Mouse (Mus musculus) MEL-GATA-1-ER (cell line): ENCODE results near the gene Mrps26.
A peak's percentile ranks its signal among the peaks of the same experiment; 100 is the strongest.
"Not testable (repeated sequence)": the region's sequence is repeated elsewhere in the genome, so short reads cannot be mapped to it uniquely, and the experiment has no call there.

ENCODE experiments used
- DNase-seq: peaks from one replicate; pipeline ENCODE4 v3.0.0-alpha.2; 2012; ENCODE audit warnings: low read depth; ENCODE audit errors: extremely low read depth

Mrps26 gene

DNA sequence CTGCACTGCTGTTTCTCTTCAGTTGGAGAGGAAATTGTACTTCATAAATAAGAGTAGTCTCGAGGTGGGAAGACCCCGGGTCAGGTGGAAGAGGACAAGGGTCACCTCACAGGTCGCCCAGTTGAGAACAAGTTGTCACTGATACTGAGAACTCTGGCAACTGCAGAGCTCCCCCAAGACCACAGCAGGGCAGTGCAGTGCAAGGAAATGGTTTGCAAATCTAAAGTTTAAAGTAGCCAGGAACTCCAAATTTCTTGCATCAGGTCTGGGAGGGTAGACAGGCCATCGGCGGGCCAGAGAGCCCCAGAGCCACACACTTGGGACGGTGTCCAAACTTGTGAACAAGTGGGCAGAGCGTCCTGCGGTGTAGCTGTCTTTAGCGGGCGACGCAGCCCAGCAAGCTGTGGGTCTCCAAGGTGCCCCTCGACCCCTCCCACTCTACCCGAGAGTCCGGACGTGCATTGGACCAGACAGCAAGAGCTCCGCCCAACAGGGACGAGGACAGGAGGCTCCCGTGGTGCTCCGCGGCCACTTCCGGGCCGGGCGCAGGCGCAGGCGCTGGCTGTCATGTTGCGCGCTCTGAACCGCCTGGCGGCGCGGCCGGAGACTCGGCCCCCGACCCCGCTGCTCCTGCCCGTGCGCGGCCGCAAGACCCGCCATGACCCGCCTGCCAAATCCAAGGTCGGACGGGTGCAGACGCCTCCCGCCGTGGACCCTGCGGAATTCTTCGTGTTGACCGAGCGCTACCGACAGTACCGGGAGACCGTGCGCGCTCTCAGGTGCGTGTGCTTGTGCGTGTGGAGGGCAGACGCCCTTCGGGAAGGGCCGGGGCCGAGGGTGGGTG, at the start of gene Mrps26:
Gene Mrps26, plus strand, starts transcription at position 531 of the 844 bp plus-strand sequence.
- peak; percentile 90 for DNase-seq

DNA sequence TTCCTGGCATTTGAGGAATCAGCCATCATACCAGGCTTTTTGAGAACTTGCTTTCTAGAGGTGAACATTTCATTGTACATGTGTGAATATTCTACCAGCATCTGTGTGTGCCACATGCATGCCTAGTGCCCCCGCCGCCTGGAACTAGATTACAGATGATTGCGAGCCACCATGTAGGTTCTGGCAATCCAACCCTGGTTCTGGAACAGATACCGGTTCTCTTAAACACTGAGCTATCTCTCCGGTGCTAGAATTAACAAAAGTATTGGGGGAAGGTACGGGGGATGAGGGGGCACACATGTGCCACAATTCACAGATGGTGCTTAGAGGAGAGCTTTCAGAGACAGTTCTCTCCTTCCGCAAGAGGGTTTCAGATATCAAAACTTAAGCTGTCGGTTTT, 49.6 kb upstream of the Mrps26 start:
- DNase-seq, result no peak

DNA sequence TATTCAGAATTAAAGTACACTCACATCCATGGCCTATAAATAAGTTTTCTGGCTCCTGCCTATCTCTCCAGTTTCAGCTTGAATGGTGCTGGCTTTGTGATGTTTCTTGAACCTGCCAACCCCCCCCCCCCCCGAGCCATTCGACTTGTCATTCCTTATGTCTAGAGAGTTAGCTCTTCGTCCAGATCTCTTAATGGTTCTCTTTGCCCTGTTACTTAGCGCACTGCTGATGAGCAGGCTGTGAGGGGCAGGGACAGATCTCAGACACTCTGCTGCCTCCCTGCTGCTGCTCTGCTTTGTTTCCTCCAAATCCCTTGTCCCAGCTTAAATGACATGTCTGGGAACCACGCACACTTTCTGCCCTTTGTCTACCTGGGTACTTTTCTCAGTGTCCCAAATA, 47.8 kb upstream of the Mrps26 start:
- DNase-seq, result no peak

DNA sequence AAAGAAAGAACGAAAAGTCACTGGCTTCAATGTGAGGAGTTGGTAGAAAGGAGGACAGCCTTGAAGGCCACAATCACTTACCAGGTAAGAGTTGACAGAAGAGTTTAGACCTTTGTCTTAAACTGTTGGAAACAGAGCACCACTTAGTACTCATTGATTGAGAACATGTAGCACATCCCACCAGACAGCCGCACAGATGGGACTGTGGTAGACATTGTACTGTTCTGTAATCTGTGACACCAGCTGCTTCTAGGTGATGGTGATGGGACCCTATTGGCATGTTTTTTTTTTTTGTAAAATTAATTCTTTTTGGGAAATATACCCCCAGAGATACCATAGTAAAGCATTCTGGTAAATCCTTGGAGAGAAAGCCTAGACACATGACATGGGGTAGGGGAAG, 41.6 kb upstream of the Mrps26 start:
- no peak for DNase-seq

DNA sequence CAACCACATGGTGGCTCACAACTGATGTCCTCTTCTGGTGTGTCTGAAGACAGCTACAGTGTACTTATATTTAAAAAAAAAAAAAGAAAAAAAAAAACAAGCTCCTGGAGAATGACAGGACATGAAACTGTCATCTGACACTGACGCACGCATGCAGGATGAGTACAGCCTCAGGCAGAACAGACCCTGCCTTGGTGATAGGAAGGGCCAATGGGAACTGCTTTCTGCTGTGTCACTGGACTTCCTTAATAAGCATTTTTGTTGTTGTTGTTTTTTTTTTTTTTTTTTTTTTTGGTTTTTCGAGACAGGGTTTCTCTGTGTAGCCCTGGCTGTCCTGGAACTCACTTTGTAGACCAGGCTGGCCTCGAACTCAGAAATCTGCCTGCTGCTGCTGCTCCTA, 38.1 kb upstream of the Mrps26 start:
- DNase-seq, result not testable (repeated sequence)

DNA sequence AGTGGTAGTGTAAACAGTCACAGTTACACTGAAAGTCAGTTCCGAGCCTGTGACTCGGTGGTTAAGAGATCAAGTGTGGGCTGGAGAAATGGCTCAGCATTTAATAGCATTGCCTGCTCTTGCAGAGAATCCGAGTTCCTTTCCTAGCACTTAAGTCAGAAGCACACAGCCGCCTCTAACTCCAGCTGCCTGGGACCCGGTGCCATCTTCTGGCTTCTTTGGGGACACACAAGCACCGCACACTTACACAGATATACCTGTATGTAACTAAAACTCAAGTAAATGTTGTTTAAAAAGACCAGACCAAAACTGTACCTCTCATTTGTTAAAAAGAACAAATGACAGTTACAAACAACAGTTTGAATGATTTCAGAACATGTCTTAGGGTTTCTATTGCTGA, 35.1 kb upstream of the Mrps26 start:
- no peak for DNase-seq

DNA sequence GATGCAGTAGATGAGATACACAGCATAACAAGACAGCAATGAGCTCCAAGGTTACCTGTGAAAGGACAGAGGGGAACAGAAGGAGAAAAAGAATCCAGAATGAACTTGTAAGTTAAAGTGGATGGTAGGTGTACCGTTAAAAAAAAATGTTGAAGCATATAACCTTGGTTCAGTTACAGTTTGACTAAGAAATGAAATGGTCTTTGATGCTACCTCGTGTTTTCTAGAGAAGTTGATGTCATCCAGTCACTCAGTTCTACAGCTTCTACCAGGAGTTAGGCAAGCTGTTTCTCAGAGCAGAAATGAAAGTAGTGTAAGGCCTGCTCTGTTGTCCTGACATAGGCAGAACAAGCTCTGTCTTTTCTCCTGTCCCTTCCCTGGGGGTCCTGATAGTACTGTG, 34.3 kb upstream of the Mrps26 start:
- no peak for DNase-seq

DNA sequence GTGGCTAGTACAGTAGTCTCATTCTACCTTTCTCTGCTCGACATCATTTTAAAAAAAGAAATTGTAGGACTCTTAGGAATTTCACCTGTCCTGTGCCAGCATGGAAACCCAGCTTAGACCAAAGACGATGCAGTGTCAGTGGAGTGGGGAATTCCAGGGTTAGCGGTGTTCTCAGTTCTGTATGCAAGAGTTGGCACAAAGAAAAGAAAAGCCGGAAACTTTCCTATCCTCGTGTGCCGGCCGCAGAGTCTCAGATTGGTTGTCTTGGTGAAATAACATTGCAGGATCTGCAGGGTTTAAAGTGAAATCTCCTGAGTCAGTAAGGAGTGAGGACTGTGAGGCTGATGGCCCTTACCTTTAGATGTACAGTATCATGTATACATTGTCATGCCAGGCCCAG, 33.6 kb upstream of the Mrps26 start:
- no peak for DNase-seq

DNA sequence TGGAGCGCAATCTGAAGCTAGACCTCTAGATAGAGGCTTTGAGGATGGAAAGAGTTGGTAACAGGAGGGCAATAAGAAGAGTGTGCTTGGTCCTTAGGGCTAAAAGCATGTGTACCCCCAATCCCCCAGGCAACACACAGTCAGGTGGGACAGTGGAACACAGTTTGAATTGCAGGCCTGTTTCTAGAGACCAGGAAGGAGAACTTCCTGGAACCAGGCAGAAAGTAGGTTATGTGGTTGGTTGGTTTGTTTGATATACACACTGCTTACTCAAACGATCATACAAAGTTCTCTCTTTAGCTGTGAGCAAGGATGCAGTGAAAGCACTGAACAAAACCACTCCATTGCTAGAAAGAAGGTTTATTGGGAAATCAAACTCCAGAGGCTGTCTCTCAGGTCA, 31.3 kb upstream of the Mrps26 start:
- DNase-seq, result no peak

DNA sequence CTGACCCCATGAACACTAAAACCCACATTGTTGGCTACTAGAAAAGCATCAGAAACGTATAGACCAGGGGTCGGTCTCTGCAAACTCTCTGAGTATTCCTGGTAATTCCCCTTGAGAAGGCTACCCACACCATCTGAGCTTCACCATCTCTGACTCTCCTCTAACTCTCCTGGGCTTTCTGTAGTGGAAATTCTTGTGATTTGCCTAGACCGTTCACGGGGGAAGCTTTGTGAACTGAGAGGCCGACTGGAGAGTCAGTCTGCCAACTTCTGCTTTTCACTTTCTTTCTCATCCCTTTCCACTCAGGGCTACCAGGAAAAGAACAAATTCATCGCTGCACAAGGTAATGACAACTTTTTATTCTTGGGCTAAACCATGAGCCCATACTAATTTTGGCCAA, 28.5 kb upstream of the Mrps26 start:
- no peak for DNase-seq

DNA sequence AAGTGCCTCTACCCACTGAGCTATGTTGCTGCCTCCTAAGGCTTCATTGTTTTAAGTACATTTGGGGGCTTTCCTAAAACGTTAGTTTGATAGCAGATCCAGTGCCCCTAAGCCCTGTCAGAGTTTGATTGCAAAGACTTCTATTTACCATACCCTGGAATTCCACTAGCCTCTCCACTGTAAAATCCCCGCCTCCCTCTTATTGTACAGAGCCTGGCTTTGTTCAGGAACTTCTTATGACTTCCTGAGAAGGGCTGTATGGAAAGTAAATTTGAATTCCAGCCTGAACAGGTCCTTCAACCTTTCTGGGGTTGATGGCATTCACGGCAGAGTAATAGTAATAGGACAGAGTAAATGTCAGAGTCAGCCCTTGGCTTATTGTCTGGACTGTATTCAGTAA, 26.7 kb upstream of the Mrps26 start:
- no peak for DNase-seq

DNA sequence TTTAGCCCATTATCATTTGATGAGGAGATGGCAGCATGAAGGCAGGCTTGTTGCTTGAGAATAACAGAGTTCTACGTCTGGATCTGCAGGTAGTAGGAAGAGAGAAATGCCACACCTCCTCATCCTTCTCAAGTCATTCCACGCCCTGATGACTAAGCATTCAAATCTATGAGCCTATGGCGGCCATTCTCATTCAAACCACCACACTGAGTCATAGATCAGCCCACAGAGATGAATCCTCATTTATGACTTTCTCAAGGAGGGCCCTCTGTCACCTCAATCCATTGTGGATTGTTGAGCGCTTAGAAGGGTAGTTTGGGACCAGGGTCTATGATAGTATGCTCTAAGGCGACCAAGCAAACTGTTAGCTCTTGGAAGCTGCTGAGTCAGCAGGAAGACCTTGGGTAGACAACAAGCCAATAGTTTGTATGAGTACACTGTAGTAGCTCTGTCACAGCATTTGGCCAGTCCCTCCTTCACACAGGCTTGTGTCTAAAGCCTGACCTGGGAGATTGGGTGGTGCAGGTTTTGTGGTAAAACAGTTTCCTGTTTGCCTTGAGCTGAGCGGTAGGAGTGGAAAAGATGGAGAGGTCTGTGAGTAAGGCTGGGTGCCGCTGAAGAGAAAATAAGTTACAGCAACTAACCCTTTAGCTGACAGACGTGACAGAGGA, 24.5 kb upstream of the Mrps26 start:
- peak; percentile 23 for DNase-seq

DNA sequence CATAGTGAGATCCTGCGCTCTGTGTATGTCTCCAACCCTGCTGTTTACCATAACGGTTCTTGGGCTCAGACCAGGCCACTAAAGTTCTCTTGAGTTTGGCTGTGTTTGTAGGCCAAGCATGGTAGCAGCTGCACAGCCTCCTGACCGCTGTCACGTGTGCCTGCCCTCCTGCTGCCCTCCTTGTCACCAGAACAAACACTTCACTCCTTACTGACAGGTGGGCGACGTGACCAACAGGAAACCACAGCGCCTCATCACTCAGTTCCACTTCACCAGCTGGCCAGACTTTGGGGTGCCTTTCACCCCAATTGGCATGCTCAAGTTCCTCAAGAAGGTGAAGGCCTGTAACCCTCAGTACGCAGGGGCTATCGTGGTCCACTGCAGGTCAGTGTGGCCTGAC, 23.3 kb upstream of the Mrps26 start:
- no peak for DNase-seq

DNA sequence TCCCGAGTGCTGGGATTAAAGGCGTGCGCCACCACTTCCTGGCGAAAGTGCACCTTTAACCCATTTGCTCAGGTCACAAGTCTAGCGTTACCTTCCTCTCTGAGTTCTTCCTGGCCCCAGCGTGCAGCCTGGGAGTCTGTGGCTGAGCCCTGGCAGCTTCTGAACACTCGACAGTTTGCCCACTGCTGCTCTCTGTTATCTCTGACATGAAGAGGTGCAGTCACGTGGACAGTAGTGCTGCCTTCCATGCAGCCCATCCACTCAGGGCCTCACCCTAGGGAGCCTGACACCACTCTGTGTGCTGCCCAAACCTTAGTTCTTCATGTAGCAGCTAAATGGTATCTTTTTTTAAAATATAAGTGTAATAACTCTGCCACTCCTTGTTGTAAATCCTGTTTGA, 16.6 kb upstream of the Mrps26 start:
- no peak for DNase-seq

DNA sequence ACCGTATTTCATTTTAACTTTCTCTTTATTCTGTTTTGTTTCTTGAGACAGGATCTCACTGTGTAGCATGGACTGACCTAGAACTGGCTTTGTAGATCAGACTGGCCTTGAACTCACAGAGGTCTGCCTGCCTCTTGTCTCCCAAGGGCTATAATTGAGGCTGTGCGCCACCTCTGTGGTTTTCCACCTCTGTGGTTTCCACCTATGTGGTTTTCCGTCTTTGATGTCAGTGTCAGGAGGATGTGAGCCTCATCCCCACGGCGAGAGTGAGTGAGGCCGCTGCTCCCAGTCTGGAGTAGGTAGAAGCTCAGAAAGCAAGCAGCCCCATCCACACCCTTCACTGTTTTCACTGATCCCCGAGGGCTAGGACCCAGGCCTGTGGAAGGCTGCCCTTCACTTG, 8.7 kb upstream of the Mrps26 start:
- DNase-seq, result no peak

DNA sequence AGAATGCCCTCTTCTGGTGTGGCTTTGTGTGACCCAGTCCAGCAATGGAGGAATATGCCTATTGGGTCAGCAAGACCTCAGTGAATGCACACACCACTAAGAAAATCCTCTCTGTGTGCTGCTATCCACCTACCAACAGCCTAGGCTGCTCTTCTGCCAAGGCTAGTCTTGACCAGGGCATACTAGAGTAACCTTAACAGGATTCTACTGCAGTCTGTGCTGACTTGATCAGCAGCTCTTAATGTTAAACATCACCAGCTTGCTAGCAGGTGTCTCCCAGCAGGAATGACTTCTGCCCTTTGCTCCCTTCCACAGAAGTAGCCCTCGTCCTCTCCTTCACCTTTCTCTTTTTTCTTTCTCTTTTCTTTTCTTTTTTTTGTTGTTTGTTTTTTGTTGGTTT, 7.2 kb upstream of the Mrps26 start:
- no peak for DNase-seq

DNA sequence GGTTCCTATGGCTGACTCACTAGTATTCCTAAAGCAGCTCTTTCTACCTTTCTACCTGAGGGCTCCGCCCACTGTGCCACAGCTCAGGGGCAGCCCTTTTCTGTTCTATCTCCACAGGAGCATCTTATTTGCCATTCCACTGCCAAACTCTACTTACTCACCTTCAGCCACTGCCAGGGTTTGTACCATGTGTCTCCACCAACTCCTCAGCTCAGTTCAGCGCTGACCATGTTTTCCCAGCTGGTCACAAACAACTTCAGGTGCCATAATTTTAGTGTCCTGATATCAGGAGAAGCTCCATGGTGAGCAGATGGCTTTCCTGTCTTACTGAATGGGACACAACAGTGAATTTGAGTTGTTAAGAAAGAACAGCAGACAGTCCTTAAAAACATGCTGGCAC, 6.1 kb upstream of the Mrps26 start:
- DNase-seq, result no peak

DNA sequence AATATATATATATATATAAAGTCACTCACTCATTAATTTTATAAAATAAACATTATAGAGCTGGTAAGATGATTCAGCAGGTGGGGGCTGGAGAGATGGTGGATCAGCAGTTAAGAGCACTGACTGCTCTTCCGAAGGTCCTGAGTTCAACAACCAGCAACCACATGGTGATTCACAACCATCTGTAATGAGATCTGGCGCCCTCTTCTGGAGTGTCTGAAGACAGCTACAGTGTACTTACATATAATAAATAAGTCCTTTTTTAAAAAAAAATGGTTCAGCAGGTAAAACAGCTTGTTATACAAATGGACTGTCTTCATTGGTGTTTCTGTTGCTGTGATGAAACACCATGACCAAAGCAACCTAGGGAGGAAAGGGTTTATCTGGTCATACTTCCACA, 5.5 kb upstream of the Mrps26 start:
- peak; percentile 13 for DNase-seq

DNA sequence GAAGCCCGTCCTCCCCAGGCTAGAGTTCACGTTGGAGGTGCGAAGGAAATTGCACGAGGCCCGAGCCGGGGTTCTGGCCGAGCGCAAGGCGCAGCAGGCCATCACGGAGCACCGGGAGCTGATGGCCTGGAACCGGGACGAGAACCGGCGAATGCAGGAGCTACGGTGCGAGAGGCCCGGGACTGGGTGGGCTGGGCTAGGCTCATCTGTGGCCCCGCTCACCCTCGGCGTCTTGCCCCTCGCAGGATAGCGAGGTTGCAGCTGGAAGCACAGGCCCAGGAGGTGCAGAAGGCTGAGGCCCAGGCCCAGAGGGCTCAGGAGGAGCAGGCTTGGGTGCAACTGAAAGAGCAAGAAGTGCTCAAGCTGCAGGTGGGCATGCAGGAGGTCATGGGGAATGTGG, 521 bp downstream of the Mrps26 start:
- DNase-seq, result no peak

DNA sequence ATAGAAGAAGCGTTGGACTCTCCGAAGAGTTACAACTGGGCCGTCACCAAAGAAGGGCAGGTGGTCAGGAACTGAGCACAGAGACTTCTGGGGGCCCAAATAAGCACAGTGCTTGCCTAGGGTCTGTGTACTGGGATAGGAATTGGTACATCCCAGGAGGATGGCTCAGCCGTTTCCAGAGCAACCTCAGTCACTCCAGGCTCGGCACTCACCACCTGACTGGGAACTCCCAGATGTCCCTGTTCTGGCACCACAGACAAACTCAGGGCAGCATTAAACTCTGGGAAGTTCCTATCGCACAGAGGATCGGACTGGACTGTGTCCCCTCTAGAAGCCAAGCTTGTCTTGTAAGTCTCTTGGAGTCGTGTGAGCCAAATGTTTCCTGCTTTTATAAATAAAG, 1.4 kb downstream of the Mrps26 start:
- DNase-seq, result no peak

DNA sequence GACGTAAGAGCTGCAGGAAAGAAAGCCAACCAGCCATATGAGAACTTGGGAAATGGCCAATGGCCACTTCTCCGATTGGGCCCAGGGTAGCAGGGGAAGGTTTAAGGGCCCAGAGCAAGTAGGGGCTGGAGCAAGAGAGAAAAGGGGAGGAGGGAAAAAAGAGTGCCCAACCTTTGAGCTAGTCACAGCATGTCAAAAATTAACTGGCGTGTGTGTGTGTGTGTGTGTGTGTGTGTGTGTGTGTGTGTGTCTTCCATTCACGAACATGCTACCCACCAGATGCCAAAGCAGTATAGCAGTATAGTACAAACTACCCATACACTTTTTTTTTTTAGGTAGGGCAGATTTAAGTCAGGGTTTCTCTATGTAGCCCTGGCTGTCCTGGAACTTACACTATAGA, 5.4 kb downstream of the Mrps26 start:
- DNase-seq, result no peak

DNA sequence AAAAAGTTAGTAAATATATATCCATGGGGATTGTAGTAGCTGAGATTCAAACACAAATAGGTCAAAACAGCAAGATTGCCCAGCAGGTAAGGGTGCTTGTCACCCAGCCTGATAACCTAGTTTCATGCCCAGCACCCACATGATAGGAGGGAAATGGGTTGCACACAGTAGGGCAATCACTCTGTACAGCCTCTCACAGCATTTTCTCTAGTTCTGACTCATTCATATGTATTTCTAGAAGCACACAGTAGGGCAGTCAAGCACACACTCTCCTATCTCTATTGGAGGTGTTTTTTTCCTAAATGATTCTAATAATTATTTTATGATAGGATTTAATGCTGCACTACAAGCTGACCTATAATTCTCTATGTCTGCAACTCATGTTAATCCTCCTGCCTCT, 6.4 kb downstream of the Mrps26 start:
- no peak for DNase-seq

DNA sequence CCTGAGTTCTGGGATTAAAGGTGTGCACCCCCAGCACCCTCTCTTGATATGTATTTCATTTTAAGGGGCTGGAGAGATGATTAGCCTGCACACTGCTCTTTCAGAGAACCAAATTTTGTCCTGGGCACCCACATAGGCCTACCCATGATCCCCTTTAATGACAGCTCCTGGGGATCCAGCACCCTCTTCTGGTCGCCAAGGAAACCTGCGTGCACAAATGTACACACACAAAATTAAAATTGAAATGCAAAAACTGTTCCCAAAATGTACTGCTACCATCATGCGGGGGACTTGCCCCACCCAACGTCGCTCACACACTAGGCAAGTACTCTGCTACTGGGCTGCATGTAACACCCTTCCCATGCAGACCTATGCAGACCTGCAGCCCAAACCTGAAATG, 11.4 kb downstream of the Mrps26 start:
- no peak for DNase-seq
